Mouse (Mus musculus): ENCODE results near the gene Tmem45a2.

DNA sequence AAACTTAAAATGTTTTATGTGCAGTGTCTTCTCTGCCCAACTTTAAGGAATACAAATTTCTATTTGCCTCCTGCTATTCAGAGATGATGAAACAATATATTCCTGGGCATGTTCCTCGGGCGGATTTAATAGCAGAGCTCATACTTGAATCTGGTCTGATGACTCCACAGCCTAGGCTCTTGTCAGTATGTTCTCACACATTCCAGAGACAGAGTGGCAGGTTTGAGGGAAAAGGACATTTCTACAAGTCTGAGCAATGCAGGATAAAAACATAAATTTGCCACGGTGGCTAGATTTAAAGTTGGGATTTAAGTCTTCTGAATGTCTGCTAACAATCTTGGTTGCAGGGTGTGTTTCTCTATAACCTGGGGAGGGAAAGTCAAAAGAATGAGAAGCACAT is 9.1 kb downstream of the Tmem45a2 start:
- TF ChIP-seq CTCF (conservative IDR thresholded peaks at IDR 0.05; ENCODE audit: insufficient read depth, insufficient read length, low read depth, low read length) = no peak
- no peak for TF ChIP-seq POLR2A (IDR thresholded peaks at IDR 0.05; ENCODE audit: low read depth, low read length)

All from kidney, adult 2 months (tissue).